Mouse (Mus musculus): ENCODE results near the gene Speer4c. TPM values are rescaled to one million over a fixed set of nuclear protein-coding genes. Genes with fewer than 3 reads are reported as not detected.

Gene Speer4c
- polyA plus RNA-seq, 1 experiment from 2014 or later, result 0.72 TPM

Other genes starting within 250 kb of the Speer4c start
- 0.17 and 0.50 TPM in 2 replicates for gene Gm21149, start 237.7 kb downstream of the Speer4c start, polyA plus RNA-seq (2015; fragmentation: Nextera tagmentation; extraction: Ambion mirVana)
- 0.17 and 0.27 TPM in 2 replicates for gene Gm21190, start 185.0 kb downstream of the Speer4c start, polyA plus RNA-seq (2015; fragmentation: Nextera tagmentation; extraction: Ambion mirVana)
- gene Gm21083, start 136.9 kb downstream of the Speer4c start, polyA plus RNA-seq (2015; fragmentation: Nextera tagmentation; extraction: Ambion mirVana), result 0.28 and 0.33 TPM in 2 replicates
- gene Speer4d, start 95.2 kb downstream of the Speer4c start, polyA plus RNA-seq (2015; fragmentation: Nextera tagmentation; extraction: Ambion mirVana), result 0.28 TPM in 1 of 2 replicates, not detected in the other
- gene 4930572O03Rik, start 57.2 kb downstream of the Speer4c start, polyA plus RNA-seq (2015; fragmentation: Nextera tagmentation; extraction: Ambion mirVana), result not detected in 2 replicates
- 1.1 and 1.3 TPM in 2 replicates for gene Cacna2d1, start 220.4 kb upstream of the Speer4c start, polyA plus RNA-seq (2015; fragmentation: Nextera tagmentation; extraction: Ambion mirVana)